Mouse (Mus musculus): Measurements from ENCODE around the gene Fkbp5. TPM values are rescaled to one million over a fixed set of nuclear protein-coding genes. Genes with fewer than 3 reads are reported as not detected.

The Fkbp5 gene
- polyA plus RNA-seq, 1 experiment, result 26.1 TPM

- Histone ChIP-seq H3K27me3 (ENCODE audit: control insufficient read depth, insufficient read depth, low read length) (no peaks in the 10 kb centered on the region), H3K27ac (ENCODE audit: insufficient read depth, low read length) (no peak overlapping the region), H3K4me3 (ENCODE audit: extremely low read depth, insufficient read depth, insufficient read length) (no peak overlapping the region), H3K4me1 (ENCODE audit: control insufficient read depth, insufficient read depth, insufficient read length) (peaks cover 4% of the 10 kb centered on the region; the same call in 1 of the 2 replicates), H3K36me3 (ENCODE audit: control insufficient read depth, insufficient read depth, low read length) (no peaks in the 10 kb centered on the region)
- 47% methylated on average over 18 of the region's 18 CpGs for WGBS
- DNase-seq (ENCODE audit: low read depth in 1 of 2, low spot score in 2 of 2), result no peak
- TF ChIP-seq CTCF (IDR thresholded peaks at IDR 0.05; ENCODE audit: extremely low read depth, insufficient read depth, insufficient read length, insufficient replicate concordance) (no peak), POLR2A (IDR thresholded peaks at IDR 0.05; ENCODE audit: low read depth, low read length) (no peak)
Observed at GRCm38 (mm10) chr17:28531946-28532345, 14.6 kb upstream of the Fkbp5 start.

- WGBS, result 91% methylated on average over 6 of the region's 6 CpGs
- Histone ChIP-seq H3K4me1 (ENCODE audit: control insufficient read depth, insufficient read depth, insufficient read length) (peaks cover 5% of the 10 kb centered on the region; the same call in 1 of the 2 replicates), H3K36me3 (ENCODE audit: control insufficient read depth, insufficient read depth, low read length) (no peaks in the 10 kb centered on the region), H3K27me3 (ENCODE audit: control insufficient read depth, insufficient read depth, low read length) (no peaks in the 10 kb centered on the region), H3K4me3 (ENCODE audit: extremely low read depth, insufficient read depth, insufficient read length) (no peak within 1 kb of the TSS), H3K27ac (ENCODE audit: insufficient read depth, low read length) (no peak within 1 kb of the TSS)
- no peak for DNase-seq (ENCODE audit: low read depth in 1 of 2, low spot score in 2 of 2)
- no peak for TF ChIP-seq POLR2A (IDR thresholded peaks at IDR 0.05; ENCODE audit: low read depth, low read length)
- TF ChIP-seq CTCF (IDR thresholded peaks at IDR 0.05; ENCODE audit: extremely low read depth, insufficient read depth, insufficient read length, insufficient replicate concordance), result no peak
Observed at GRCm38 (mm10) chr17:28530506-28530905, 13.2 kb upstream of the Fkbp5 start, which contains the start of gene Armc12. Gene Armc12 (plus strand): TSS chr17:28530806.

GRCm38 (mm10) chr17:28529116-28529515 lies 11.8 kb upstream of the Fkbp5 start:
- TF ChIP-seq POLR2A (IDR thresholded peaks at IDR 0.05; ENCODE audit: low read depth, low read length) (no peak), CTCF (IDR thresholded peaks at IDR 0.05; ENCODE audit: extremely low read depth, insufficient read depth, insufficient read length, insufficient replicate concordance) (no peak)
- no peaks in the 10 kb centered on the region for H3K27me3 ChIP-seq (ENCODE audit: control insufficient read depth, insufficient read depth, low read length)
- WGBS, result 85% methylated on average over 4 of the region's 4 CpGs
- H3K27ac ChIP-seq (ENCODE audit: insufficient read depth, low read length), result no peak overlapping the region
- H3K4me1 ChIP-seq (ENCODE audit: control insufficient read depth, insufficient read depth, insufficient read length), result peaks cover 16% of the 10 kb centered on the region; the same call in 1 of the 2 replicates
- DNase-seq (ENCODE audit: low read depth in 1 of 2, low spot score in 2 of 2), result no peak
- no peak overlapping the region for H3K4me3 ChIP-seq (ENCODE audit: extremely low read depth, insufficient read depth, insufficient read length)
- no peaks in the 10 kb centered on the region for H3K36me3 ChIP-seq (ENCODE audit: control insufficient read depth, insufficient read depth, low read length)

GRCm38 (mm10) chr17:28528043-28528351 lies 10.7 kb upstream of the Fkbp5 start:
- Histone ChIP-seq H3K4me1 (ENCODE audit: control insufficient read depth, insufficient read depth, insufficient read length) (peaks cover 18% of the 10 kb centered on the region; the same call in 1 of the 2 replicates), H3K27me3 (ENCODE audit: control insufficient read depth, insufficient read depth, low read length) (no peaks in the 10 kb centered on the region), H3K27ac (ENCODE audit: insufficient read depth, low read length) (no peak overlapping the region), H3K36me3 (ENCODE audit: control insufficient read depth, insufficient read depth, low read length) (no peaks in the 10 kb centered on the region), H3K4me3 (ENCODE audit: extremely low read depth, insufficient read depth, insufficient read length) (no peak overlapping the region)
- peak; percentile 99 for TF ChIP-seq CTCF (IDR thresholded peaks at IDR 0.05; ENCODE audit: extremely low read depth, insufficient read depth, insufficient read length, insufficient replicate concordance)
- no peak for TF ChIP-seq POLR2A (IDR thresholded peaks at IDR 0.05; ENCODE audit: low read depth, low read length)
- DNase-seq (ENCODE audit: low read depth in 1 of 2, low spot score in 2 of 2), result peak; percentile 57 to 89
- WGBS, result under 1% methylated on average over 6 of the region's 6 CpGs

GRCm38 (mm10) chr17:28527184-28528042 lies 10.1 kb upstream of the Fkbp5 start:
- TF ChIP-seq CTCF (IDR thresholded peaks at IDR 0.05; ENCODE audit: extremely low read depth, insufficient read depth, insufficient read length, insufficient replicate concordance) (no peak), POLR2A (IDR thresholded peaks at IDR 0.05; ENCODE audit: low read depth, low read length) (no peak)

GRCm38 (mm10) chr17:28524831-28525430 lies 7.6 kb upstream of the Fkbp5 start:
- WGBS, result 26% methylated on average over 4 of the region's 4 CpGs
- Histone ChIP-seq H3K27me3 (ENCODE audit: control insufficient read depth, insufficient read depth, low read length) (no peaks in the 10 kb centered on the region), H3K4me1 (ENCODE audit: control insufficient read depth, insufficient read depth, insufficient read length) (peaks cover 23% of the 10 kb centered on the region; the same call in 1 of the 2 replicates), H3K4me3 (ENCODE audit: extremely low read depth, insufficient read depth, insufficient read length) (no peak overlapping the region; the same call in 1 of the 2 replicates), H3K27ac (ENCODE audit: insufficient read depth, low read length) (peak overlapping the region; percentile 98), H3K36me3 (ENCODE audit: control insufficient read depth, insufficient read depth, low read length) (no peaks in the 10 kb centered on the region)
- TF ChIP-seq POLR2A (IDR thresholded peaks at IDR 0.05; ENCODE audit: low read depth, low read length), result no peak
- no peak for TF ChIP-seq CTCF (IDR thresholded peaks at IDR 0.05; ENCODE audit: extremely low read depth, insufficient read depth, insufficient read length, insufficient replicate concordance)
- DNase-seq (ENCODE audit: low read depth in 1 of 2, low spot score in 2 of 2), result no peak

More at GRCm38 (mm10) chr17:28527184-28528042, 10.1 kb upstream of the Fkbp5 start:
- H3K36me3 ChIP-seq (ENCODE audit: control insufficient read depth, insufficient read depth, low read length), result no peaks in the 10 kb centered on the region
- H3K27ac ChIP-seq (ENCODE audit: insufficient read depth, low read length), result no peak overlapping the region
- no peaks in the 10 kb centered on the region for H3K27me3 ChIP-seq (ENCODE audit: control insufficient read depth, insufficient read depth, low read length)
- 23% methylated on average over 12 of the region's 12 CpGs for WGBS
- H3K4me3 ChIP-seq (ENCODE audit: extremely low read depth, insufficient read depth, insufficient read length), result no peak overlapping the region
- no peak for DNase-seq (ENCODE audit: low read depth in 1 of 2, low spot score in 2 of 2)
- peaks cover 18% of the 10 kb centered on the region; the same call in 1 of the 2 replicates for H3K4me1 ChIP-seq (ENCODE audit: control insufficient read depth, insufficient read depth, insufficient read length)

Measured in spleen, adult 2 months (tissue).